Mouse (Mus musculus) lung, postnatal 36 days (tissue): ENCODE measurements at regions not wholly inside any gene's neighbourhood (a gene's known extent, or its start where the extent isn't known, plus 50 kb on each side); places are given as distances from the start of the nearest gene placed in this dataset.

ENCODE experiments used
- DNase-seq: peaks from one replicate; pipeline ENCODE4 v3.0.0; 2022; ENCODE audit warnings: mixed read lengths

DNA sequence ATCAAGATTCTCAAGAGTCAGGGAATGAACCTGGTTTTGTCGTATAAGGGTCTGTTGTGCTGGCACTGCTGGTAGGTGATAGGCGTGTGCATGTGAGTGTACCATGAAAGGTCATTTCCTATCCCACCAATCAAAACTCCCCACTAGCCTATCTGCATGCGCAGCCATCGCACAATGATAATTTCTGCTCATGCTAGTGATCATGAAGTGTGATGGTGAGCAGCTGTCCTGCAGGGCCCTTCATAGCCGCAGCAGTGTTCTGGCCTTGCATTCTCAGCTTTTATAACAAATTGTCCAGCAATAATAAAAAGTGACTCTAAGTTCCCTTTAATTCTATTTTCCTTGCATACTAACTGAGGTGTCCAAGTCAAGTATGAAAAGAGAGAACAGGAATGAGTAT, 321.7 kb upstream of the Spred2 start:
- DNase-seq, result no peak

DNA sequence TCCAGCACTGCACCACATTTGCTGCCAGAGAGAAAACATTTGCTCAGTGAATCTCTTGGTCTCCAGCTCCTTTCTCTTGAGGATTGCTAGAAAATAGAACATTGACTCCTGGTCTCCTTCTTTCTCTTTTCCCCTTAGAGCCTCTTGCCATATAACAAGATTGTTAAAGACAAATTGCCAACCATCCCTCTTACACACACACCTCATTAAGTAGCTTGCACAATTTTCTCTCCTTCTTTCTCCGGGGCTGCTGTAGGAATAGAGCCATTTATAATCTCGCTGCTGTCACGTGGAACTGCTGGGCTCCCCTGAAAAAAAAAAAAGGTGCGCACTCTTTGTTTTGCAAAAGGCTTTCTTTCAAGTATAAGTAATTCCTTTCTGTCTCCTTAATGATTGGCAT, 318.6 kb upstream of the Spred2 start:
- peak; percentile 6 for DNase-seq

GRCm38 (mm10) chr11:19606943-19607342, 317.2 kb upstream of the Spred2 start:
- DNase-seq, result no peak

- no peak for DNase-seq
These were observed 316.2 kb upstream of the Spred2 start for GRCm38 (mm10) chr11:19607941-19608340.

DNA sequence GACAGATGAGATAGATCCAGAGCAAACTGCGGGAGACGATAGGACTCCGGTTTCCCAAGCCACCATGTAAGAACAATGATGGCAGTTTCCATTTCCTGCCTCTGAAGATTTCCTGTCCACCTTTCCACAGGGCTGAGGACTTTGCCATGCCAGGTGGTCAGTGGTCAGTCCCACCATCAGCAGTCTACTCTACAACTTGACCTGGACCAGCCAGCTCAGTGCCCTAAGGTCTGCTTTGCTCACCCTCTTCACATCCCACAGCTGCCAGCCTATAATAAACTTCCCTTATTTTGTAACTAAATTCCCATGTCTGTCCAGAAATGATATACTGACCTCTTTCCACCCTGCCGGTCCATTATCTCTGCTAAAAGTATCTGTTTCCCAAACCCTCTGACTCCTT, 315.7 kb upstream of the Spred2 start:
- DNase-seq, result no peak

DNA sequence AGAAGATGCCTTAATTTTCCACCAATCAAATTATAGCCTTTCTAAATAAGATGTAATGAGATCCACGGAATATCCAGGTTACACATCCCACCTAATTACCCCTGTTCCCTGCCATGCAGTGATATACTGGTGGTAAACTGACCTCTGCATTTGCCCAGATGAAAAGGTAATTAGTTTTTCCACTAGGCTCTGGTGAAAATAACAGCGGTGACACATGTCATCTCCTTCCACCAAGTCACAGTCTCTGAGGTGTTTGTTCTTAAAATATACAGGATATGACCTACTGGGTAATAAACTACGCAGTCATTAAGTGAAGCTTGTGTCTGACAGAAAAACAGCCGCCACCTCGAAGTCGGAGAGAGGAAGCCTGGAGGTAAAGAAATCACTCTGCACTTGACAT, 313.6 kb upstream of the Spred2 start:
- no peak for DNase-seq

DNA sequence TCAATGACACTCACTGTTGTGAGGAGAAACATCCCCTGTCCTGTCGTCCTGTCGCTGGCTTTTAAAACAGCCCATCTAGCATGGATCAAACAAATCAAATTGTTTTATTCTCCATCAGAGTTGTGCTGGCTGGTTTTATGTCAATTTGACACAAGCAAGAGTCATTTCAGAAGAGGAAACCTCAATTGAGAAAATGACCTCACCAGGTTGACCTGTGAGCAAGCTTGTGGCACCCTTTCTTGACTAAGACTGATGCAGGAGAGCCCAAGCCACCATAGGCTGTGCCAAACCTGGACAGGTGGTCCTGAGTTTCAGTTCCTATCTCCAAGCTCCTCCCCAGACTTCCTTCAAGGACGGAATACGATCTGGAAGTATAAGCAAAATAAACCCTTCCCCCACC, 313.0 kb upstream of the Spred2 start:
- DNase-seq, result no peak

DNA sequence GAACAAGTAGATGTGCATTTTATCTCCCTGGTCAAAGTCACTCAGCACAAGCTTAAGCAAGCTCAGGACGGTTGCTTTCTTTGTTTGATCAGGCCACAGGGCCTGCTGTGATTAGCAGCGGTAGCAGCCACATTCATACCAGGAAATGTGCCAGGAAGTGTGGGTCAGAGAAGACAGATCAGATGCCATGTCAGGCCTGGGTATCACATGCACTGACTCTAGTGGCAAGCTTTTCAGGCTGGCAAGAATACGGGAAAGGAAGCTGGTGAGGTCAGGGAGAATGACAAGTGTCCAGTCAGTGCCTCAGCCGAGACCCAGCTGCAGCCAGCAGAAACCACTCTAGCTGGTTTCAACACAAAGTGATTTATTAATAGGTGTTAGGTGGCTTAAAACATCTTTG, 307.7 kb upstream of the Spred2 start:
- DNase-seq, result no peak

- DNase-seq, result no peak
These were observed 304.7 kb upstream of the Spred2 start for GRCm38 (mm10) chr11:19619494-19619893.

DNA sequence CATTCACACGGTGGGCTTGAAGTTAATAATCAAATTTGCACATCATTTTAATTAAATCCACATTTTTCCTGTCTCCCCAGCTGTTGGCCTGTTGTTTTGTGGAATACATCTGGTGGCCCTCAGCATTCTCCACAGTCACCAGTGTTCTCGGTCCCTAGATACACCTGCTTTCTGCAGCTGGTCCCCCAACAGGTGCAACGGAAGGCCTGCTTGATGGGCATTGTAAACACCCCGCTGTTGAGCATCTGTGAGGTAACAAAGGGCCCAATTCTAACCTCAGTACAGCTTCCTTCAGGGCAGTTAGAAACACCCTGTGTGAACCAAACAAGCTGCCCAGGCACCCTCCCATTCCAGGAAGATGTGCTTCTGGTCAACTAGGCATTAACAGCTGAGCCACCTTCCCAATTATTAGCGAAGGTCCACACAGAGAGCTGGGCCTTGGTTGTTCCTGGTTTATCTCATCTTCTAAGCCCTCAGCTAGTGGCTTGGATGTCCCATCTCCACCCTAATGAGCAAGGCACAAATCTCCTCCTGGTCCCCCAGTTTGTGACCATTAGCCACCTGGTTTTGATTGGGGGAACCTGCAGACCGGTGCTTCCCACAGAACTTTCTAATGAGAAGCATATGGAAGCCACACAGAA, 293.0 kb upstream of the Spred2 start:
- DNase-seq, result no peak

DNA sequence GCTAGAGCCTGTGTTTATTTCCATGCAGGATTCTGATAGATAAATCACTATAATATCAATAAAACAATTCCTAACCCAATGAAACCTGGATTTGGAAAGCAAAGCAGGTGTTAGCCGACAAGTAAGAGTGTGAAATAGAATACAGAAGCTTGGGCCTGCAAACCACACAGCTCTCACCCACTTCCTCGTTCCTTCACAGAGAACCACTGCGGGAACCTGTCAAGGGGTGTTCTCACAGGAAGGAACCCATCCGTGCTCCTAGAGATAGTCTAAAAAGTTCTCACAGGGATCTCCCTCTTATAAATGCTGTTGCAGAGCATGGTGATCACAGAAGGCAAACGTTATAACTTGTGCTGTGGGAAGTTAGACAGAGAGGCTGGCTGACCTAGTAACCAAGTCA, 291.7 kb upstream of the Spred2 start:
- no peak for DNase-seq

DNA sequence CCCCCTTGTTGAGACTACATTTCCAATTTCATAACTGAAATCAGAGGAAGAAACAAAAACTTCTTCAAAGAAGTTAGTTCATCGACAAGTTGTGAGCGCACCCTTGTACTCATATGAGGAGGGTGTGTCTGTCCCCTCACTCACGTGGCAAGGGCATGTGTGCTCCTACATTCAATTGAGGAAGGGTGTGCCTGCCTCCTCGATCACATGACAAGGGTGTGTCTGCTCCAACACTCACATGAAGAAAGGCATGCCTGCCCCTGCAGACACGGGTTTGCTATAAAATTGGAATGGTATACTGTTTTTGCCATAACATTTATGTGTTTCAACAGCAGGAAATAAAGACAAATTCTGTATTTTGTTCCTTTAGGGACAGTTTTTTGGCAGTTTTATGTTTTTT, 290.6 kb upstream of the Spred2 start:
- DNase-seq, result no peak

- DNase-seq, result peak; percentile 10
These were observed 283.0 kb upstream of the Spred2 start for GRCm38 (mm10) chr11:19641153-19641552.

DNA sequence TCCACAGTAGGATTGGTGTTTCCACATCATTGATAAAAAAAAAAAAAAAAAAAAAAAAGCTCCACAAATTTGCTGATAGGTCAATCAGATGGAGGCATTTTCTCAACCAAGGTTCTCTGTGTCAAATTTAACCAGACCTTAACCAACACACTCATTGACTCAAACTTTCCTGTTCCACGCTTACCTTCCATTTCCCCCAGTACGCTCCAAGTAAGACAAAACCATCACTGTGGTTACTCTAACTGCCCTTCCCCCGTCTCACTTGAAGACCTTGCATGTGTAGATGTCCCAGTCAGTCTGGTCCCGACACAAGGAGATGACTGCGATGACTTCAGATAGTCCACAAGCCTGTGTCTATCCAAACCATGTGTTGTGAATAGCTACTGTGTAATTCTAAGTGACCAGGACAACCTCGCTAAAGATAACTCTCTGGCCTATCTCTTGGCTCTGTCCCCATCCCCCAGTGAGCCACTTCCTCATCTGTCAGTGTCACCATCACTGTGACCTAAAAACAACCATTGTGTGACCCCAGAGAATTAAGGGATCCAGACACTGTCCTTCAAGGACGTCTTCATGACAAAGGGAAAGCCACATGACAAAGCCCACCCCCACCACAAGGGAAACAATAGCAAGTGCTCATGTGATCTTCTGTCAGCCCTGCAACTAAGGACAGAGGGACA, 279.9 kb upstream of the Spred2 start:
- DNase-seq, result no peak

DNA sequence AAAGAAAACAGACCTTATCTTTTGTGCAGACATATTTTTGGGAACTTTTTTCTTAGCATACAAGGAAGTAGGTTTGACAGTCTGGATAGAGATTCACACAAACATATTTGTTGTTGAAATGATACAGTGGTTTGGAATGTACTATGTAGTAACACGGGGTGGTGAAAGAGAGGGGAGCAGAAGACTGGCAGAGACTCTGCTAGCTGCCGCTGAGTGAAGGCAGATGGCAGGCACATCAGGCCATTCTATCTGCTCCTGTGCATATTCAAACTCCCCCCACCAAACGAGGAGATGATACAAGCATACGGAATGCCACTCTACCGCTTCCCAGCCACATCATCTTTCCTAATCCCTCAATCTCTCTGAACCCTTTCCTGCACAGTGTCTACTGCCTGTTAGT, 279.1 kb upstream of the Spred2 start:
- DNase-seq, result peak; percentile 47

GRCm38 (mm10) chr11:19651522-19651921, 272.7 kb upstream of the Spred2 start:
- no peak for DNase-seq

DNA sequence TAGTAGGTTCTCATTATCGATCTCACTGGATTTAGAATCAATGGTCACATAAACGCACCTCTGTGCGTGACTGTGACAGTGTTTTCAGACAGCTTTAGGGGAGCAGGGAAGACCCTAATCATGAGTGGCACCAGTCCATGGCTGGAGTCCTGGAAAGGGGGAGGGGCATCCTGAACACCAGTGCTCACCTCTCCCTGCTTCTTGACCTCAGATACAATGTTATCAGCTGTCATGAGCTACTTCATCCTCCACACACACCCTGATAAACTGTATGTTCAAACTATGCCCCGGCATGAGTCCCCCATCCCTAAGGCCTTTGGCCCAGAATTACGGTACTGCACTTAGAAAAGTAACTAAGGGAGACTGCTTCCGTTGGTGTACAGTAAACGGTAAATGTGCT, 272.2 kb upstream of the Spred2 start:
- no peak for DNase-seq

GRCm38 (mm10) chr11:19659511-19659910, 264.7 kb upstream of the Spred2 start:
- DNase-seq, result no peak

GRCm38 (mm10) chr11:19666732-19667131, 257.4 kb upstream of the Spred2 start:
- DNase-seq, result no peak

- peak; percentile 23 for DNase-seq
These were observed 253.2 kb upstream of the Spred2 start for GRCm38 (mm10) chr11:19670853-19671530.

- DNase-seq, result no peak
These were observed 251.2 kb upstream of the Spred2 start for GRCm38 (mm10) chr11:19673012-19673411.

GRCm38 (mm10) chr11:19676514-19676913, 247.7 kb upstream of the Spred2 start:
- no peak for DNase-seq

GRCm38 (mm10) chr11:19679041-19679440, 245.1 kb upstream of the Spred2 start:
- DNase-seq, result no peak

DNA sequence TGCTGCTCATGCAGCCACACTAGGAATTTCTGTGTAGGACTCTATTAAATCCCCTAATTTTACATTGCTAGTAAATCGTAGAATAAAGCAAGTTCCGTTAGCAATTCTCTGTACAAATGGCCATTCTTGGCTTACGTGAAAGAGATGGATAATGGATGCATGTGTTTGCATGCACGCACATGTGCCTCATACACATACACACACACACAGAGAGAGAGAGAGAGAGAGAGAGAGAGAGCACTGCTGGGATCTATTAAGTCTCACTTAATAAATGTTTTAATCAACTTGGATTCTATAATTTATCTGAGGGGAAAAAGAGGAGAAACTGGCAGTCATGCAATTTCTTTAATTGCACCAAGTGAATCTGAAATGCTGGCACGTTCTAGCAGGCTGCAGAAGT, 244.5 kb upstream of the Spred2 start:
- no peak for DNase-seq
